Mouse (Mus musculus) forebrain, embryonic 16.5 days (tissue): ENCODE results near the gene Dyrk3. TPM values are rescaled to one million over a fixed set of nuclear protein-coding genes. Genes with fewer than 3 reads are reported as not detected.
"Not testable (repeated sequence)": the region's sequence is repeated elsewhere in the genome, so short reads cannot be mapped to it uniquely, and the experiment has no call there.

Source experiments
- ATAC-seq: fragments of 200-750 bp; cut with Nextera tagmentation; 2 replicates; pipeline ENCODE4 v1.8.0; 2017; ENCODE audit warnings: mild to moderate bottlenecking, moderate library complexity
- H3K27ac ChIP-seq: fragments of 300-500 bp; sonication (generic); 2 replicates; pipeline ENCODE4 v1.5.1; 2014; ENCODE audit warnings: low read length, control low read depth
- H3K27me3 ChIP-seq: fragments of 300-500 bp; sonication (generic); replicated peaks from 2 replicates; pipeline ENCODE4 v1.6.1; 2014; ENCODE audit warnings: low read length; ENCODE audit not compliant: control insufficient read depth, insufficient read depth
- H3K36me3 ChIP-seq: fragments of 300-500 bp; sonication (generic); 2 replicates; pipeline ENCODE4 v1.6.1; 2014; ENCODE audit not compliant: control insufficient read depth, insufficient read depth
- H3K4me1 ChIP-seq: fragments of 300-500 bp; sonication (generic); replicated peaks from 2 replicates; pipeline ENCODE4 v1.6.1; 2014; ENCODE audit warnings: low read length; ENCODE audit not compliant: control insufficient read depth, insufficient read depth
- H3K4me2 ChIP-seq: fragments of 300-500 bp; sonication (generic); 2 replicates; pipeline ENCODE4 v1.6.1; 2014; ENCODE audit warnings: mild to moderate bottlenecking, low read length, control low read depth
- H3K4me3 ChIP-seq: fragments of 300-500 bp; sonication (generic); replicated peaks from 2 replicates; pipeline ENCODE4 v1.5.1; 2014; ENCODE audit warnings: mild to moderate bottlenecking, low read length, control low read depth
- H3K9ac ChIP-seq: fragments of 300-500 bp; sonication (generic); replicated peaks from 2 replicates; pipeline ENCODE4 v1.6.1; 2014; ENCODE audit warnings: low read depth, low read length, control low read depth
- H3K9me3 ChIP-seq: fragments of 300-500 bp; sonication (generic); 2 replicates; pipeline ENCODE4 v1.6.1; 2016; ENCODE audit warnings: low read length; ENCODE audit not compliant: control insufficient read depth
- WGBS: fragments of 180-500 bp; shearing (Covaris S2); extraction: QIAGEN DNeasy Blood & Tissue Kit; methylation state at CpG from one replicate; pipeline ENCODE4 v1.1.7; 2014; 5-methylcytosine and 5-hydroxymethylcytosine counted together
- polyA plus RNA-seq: library from polyadenylated mRNA; unstranded; fragments of >200 nt; fragmentation: Nextera tagmentation; extraction: Ambion mirVana; gene quantifications from 2 replicates; pipeline ENCODE4 v1.2.1, GENCODE M21; 2015

The Dyrk3 gene
- polyA plus RNA-seq, 1 experiment from 2014 or later = 19.5 TPM

- 94% methylated on average over 11 of the region's 11 CpGs for WGBS
- H3K36me3 ChIP-seq = peaks cover 33% of the 10 kb centered on the region
Observed at GRCm38 (mm10) chr1:131161091-131161490, 23.0 kb upstream of the Dyrk3 start.

GRCm38 (mm10) chr1:131159573-131160327, 21.6 kb upstream of the Dyrk3 start:
- WGBS = 95% methylated on average over 3 of the region's 3 CpGs
- not testable (repeated sequence) for H3K9ac ChIP-seq

More at GRCm38 (mm10) chr1:131161091-131161490, 23.0 kb upstream of the Dyrk3 start:
- no peak overlapping the region for H3K9ac ChIP-seq
- no peak overlapping the region for H3K4me3 ChIP-seq
- no peak overlapping the region for H3K4me2 ChIP-seq
- H3K27ac ChIP-seq = no peak overlapping the region
- no peaks in the 10 kb centered on the region for H3K27me3 ChIP-seq
- H3K4me1 ChIP-seq = no peaks in the 10 kb centered on the region
- no peaks in the 10 kb centered on the region for H3K9me3 ChIP-seq
- no peak for ATAC-seq

GRCm38 (mm10) chr1:131155456-131155855, 17.3 kb upstream of the Dyrk3 start:
- WGBS = 49% methylated on average over 2 of the region's 2 CpGs
- H3K27me3 ChIP-seq = no peaks in the 10 kb centered on the region
- ATAC-seq = no peak
- no peak overlapping the region for H3K9ac ChIP-seq
- H3K9me3 ChIP-seq = no peaks in the 10 kb centered on the region
- H3K4me1 ChIP-seq = peaks cover 10% of the 10 kb centered on the region
- no peak overlapping the region for H3K4me2 ChIP-seq
- peaks cover 5% of the 10 kb centered on the region; the same call in 1 of the 2 replicates for H3K36me3 ChIP-seq
- no peak overlapping the region for H3K4me3 ChIP-seq
- no peak overlapping the region for H3K27ac ChIP-seq

More at GRCm38 (mm10) chr1:131159573-131160327, 21.6 kb upstream of the Dyrk3 start:
- H3K4me1 ChIP-seq, H3K4me3 ChIP-seq, H3K27ac ChIP-seq, ATAC-seq, H3K9me3 ChIP-seq, H3K27me3 ChIP-seq, H3K4me2 ChIP-seq: not testable (repeated sequence)
- peaks cover 23% of the 10 kb centered on the region for H3K36me3 ChIP-seq

- Histone ChIP-seq H3K4me3 (peak within 1 kb of the TSS; percentile 83), H3K9me3 (no peaks in the 10 kb centered on the region), H3K9ac (peak within 1 kb of the TSS; percentile 79), H3K27me3 (no peaks in the 10 kb centered on the region), H3K36me3 (no peaks in the 10 kb centered on the region), H3K4me2 (peak within 1 kb of the TSS; percentile 81), H3K27ac (peak within 1 kb of the TSS; percentile 16; the same call in 1 of the 2 replicates), H3K4me1 (peaks cover 10% of the 10 kb centered on the region)
- ATAC-seq = peak; percentile 100
- WGBS = under 1% methylated on average over 27 of the region's 27 CpGs
Observed at GRCm38 (mm10) chr1:131153018-131153629, 15.0 kb upstream of the Dyrk3 start, which contains the start of gene Eif2d. Gene Eif2d, plus strand, starts transcription at chr1:131153181.

GRCm38 (mm10) chr1:131149496-131149895, 11.4 kb upstream of the Dyrk3 start:
- 70% methylated on average over 1 of the region's 1 CpGs for WGBS
- no peaks in the 10 kb centered on the region for H3K27me3 ChIP-seq
- no peak overlapping the region for H3K9ac ChIP-seq
- no peak overlapping the region for H3K4me3 ChIP-seq
- peaks cover 10% of the 10 kb centered on the region for H3K4me1 ChIP-seq
- no peaks in the 10 kb centered on the region for H3K36me3 ChIP-seq
- no peak overlapping the region for H3K4me2 ChIP-seq
- no peak overlapping the region for H3K27ac ChIP-seq
- no peak for ATAC-seq
- no peaks in the 10 kb centered on the region for H3K9me3 ChIP-seq

- WGBS = 75% methylated on average over 3 of the region's 3 CpGs
- Histone ChIP-seq H3K9ac (no peak overlapping the region), H3K4me1 (no peaks in the 10 kb centered on the region), H3K27me3 (no peaks in the 10 kb centered on the region), H3K4me3 (no peak overlapping the region), H3K4me2 (no peak overlapping the region), H3K27ac (no peak overlapping the region), H3K9me3 (no peaks in the 10 kb centered on the region), H3K36me3 (no peaks in the 10 kb centered on the region)
- ATAC-seq = no peak
Observed at GRCm38 (mm10) chr1:131146181-131146614, 8.1 kb upstream of the Dyrk3 start.

GRCm38 (mm10) chr1:131145222-131145621, 7.1 kb upstream of the Dyrk3 start:
- WGBS = 89% methylated on average over 3 of the region's 3 CpGs
- not testable (repeated sequence) for ATAC-seq, H3K27ac ChIP-seq

GRCm38 (mm10) chr1:131142472-131142871, 4.3 kb upstream of the Dyrk3 start:
- Histone ChIP-seq H3K36me3 (no peaks in the 10 kb centered on the region), H3K4me2 (no peak overlapping the region), H3K4me3 (no peak overlapping the region), H3K27ac (no peak overlapping the region), H3K27me3 (no peaks in the 10 kb centered on the region), H3K4me1 (peaks cover 3% of the 10 kb centered on the region; the same call in 1 of the 2 replicates), H3K9me3 (no peaks in the 10 kb centered on the region), H3K9ac (no peak overlapping the region)
- ATAC-seq = no peak
- 81% methylated on average over 1 of the region's 1 CpGs for WGBS

More at GRCm38 (mm10) chr1:131145222-131145621, 7.1 kb upstream of the Dyrk3 start:
- H3K9me3 ChIP-seq, H3K4me1 ChIP-seq, H3K4me2 ChIP-seq, H3K27me3 ChIP-seq, H3K4me3 ChIP-seq, H3K9ac ChIP-seq, H3K36me3 ChIP-seq: not testable (repeated sequence)

GRCm38 (mm10) chr1:131141449-131141848, 3.3 kb upstream of the Dyrk3 start:
- H3K9me3 ChIP-seq = no peaks in the 10 kb centered on the region
- WGBS = 70% methylated on average over 2 of the region's 2 CpGs
- no peak for ATAC-seq
- no peaks in the 10 kb centered on the region for H3K27me3 ChIP-seq
- no peaks in the 10 kb centered on the region for H3K36me3 ChIP-seq
- H3K4me3 ChIP-seq = no peak overlapping the region
- H3K4me2 ChIP-seq = no peak overlapping the region
- peaks cover 10% of the 10 kb centered on the region for H3K4me1 ChIP-seq
- H3K9ac ChIP-seq = no peak overlapping the region
- no peak overlapping the region for H3K27ac ChIP-seq
